9 mouse cellular contexts compared by ENCODE assay signal in the genomic region with DNA sequence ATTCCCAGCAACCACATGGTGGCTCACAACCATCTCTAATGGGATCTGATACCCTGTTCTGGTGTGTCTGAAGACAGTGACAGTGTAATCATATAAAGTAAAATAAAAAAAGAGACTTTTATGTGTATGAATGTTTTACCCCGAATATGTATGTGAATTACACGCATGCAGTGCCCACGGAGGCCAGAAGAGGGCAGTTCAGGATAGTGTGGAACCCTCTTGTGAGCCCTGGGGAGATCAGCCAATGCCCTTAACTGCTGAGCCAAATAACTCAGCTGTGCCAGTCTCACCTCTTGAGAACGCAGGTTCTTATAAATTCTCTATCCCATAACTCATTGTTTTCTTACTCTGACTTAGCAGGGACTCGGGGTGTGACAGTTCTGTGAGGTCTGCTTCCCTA. TPM values are rescaled to one million over a fixed set of nuclear protein-coding genes. Genes with fewer than 3 reads are reported as not detected.
A peak's percentile ranks its signal among the peaks of the same experiment; 100 is the strongest.
DNase-seq lines count a peak whose midpoint lies in the region; ATAC-seq and TF ChIP-seq lines count a peak whose summit lies in the region.
"Had no signal": no experiment of that assay in that cellular context is flagged by ENCODE, and none has a peak within 500 bp of the region (broad histone marks: within the 10 kb centered on the region; RNA-seq: fewer than 3 reads in every experiment).

No protein-coding gene starts in this region.

- TF ChIP-seq CTCF in layer of hippocampus, adult 2 months (conservative IDR thresholded peaks at IDR 0.05) = peak; percentile 84

- peak; percentile 45 for DNase-seq in adrenal gland, postnatal 10 days
- DNase-seq in adrenal gland, postnatal 4 days (ENCODE audit: low spot score in 2 of 2) = no peak
- peak in 1 of 2 experiments; percentile 61 for DNase-seq in layer of hippocampus, adult 2 months (ENCODE audit: low spot score in 2 of 2)
- DNase-seq in layer of hippocampus, postnatal 14 days (ENCODE audit: low spot score in 2 of 2) = no peak
- peak; percentile 51 for DNase-seq in R1 (ENCODE audit: low read depth, low spot score)
- DNase-seq in gastrocnemius, postnatal 36 days = no peak
- no peak for DNase-seq in layer of hippocampus, adult 9-11 months

- H3K4me3 ChIP-seq in layer of hippocampus, adult 2 months = no peak overlapping the region

- H3K27ac ChIP-seq in layer of hippocampus, adult 2 months = no peak overlapping the region; the same call in 1 of the 2 replicates

- intact Hi-C loops in gastrocnemius, postnatal 36 days (cut with DNase I) = no loop called here

- peak; percentile 45 for ATAC-seq in megakaryocyte progenitor cell, adult 5-6 weeks (replicated peaks; ENCODE audit: poor library complexity)

RNA-seq across cellular contexts. Expression of a gene that starts 12.9 kb away (rescaled TPM):
- 1 to 10 TPM in 1 of 2 experiments, under 1 TPM in 1; 0.70 to 1.2 TPM for total RNA-seq in adrenal gland, postnatal 10 days (2021)
- 1 to 10 TPM; 1.8 to 2.2 TPM for total RNA-seq in adrenal gland, postnatal 4 days (2021)
- 100 to 1,000 TPM; 117 to 127 TPM for total RNA-seq in layer of hippocampus, adult 2 months (2021)
- 100 to 1,000 TPM in 1 of 2 experiments, 10 to 100 TPM in 1; 98.9 to 106 TPM for total RNA-seq in layer of hippocampus, postnatal 14 days (2021)
- not detected in 2 replicates for total RNA-seq in megakaryocyte progenitor cell, adult 5-6 weeks (2015)
- total RNA-seq in megakaryocyte progenitor cell, adult 5-6 weeks (2017) = not detected in 2 replicates
- under 1 TPM; 0.05 to 0.07 TPM for total RNA-seq in gastrocnemius, postnatal 36 days (2021)
- total RNA-seq: heart, adult 18-20 months had no signal

RNA-seq across cellular contexts. Expression of a gene that starts 43.0 kb away (rescaled TPM):
- 10 to 100 TPM; 18.1 to 18.5 TPM for total RNA-seq in adrenal gland, postnatal 10 days (2021)
- 10 to 100 TPM; 12.8 to 18.9 TPM for total RNA-seq in adrenal gland, postnatal 4 days (2021)
- total RNA-seq in layer of hippocampus, adult 2 months (2021) = 10 to 100 TPM; 48.1 to 55.5 TPM
- 10 to 100 TPM; 77.1 to 87.7 TPM for total RNA-seq in layer of hippocampus, postnatal 14 days (2021)
- total RNA-seq in megakaryocyte progenitor cell, adult 5-6 weeks (2015) = 3.8 and 6.0 TPM in 2 replicates
- total RNA-seq in megakaryocyte progenitor cell, adult 5-6 weeks (2017) = 10.4 and 12.7 TPM in 2 replicates
- 1 to 10 TPM; 2.5 to 3.8 TPM for total RNA-seq in gastrocnemius, postnatal 36 days (2021)

Comparison
In these comparisons a context has a peak if more than half of its experiments do, and no peak if none do; other contexts are left out.
1. DNase-seq: peak in adrenal gland, postnatal 10 days (single experiment) and R1 (single experiment); none in adrenal gland, postnatal 4 days (0 of 2), layer of hippocampus, postnatal 14 days (0 of 2), gastrocnemius, postnatal 36 days (0 of 2) and layer of hippocampus, adult 9-11 months (single experiment).
2. RNA of a gene that starts 12.9 kb away (total RNA-seq): 117 to 127 TPM in layer of hippocampus, adult 2 months and 98.9 to 106 TPM in layer of hippocampus, postnatal 14 days; 1.8 to 2.2 TPM in adrenal gland, postnatal 4 days, 0.70 to 1.2 TPM in adrenal gland, postnatal 10 days, 0.05 to 0.07 TPM in gastrocnemius, postnatal 36 days and not detected in megakaryocyte progenitor cell, adult 5-6 weeks; every median in the first group is over 10 times any median in the second.